Mouse (Mus musculus) cerebellum, adult 18-20 months (tissue): ENCODE measurements around the gene Ruvbl2.

Experiments used
- DNase-seq, 2 experiments: peaks; one replicate each; pipeline ENCODE4 v3.0.0; 2021

Gene Ruvbl2

DNA sequence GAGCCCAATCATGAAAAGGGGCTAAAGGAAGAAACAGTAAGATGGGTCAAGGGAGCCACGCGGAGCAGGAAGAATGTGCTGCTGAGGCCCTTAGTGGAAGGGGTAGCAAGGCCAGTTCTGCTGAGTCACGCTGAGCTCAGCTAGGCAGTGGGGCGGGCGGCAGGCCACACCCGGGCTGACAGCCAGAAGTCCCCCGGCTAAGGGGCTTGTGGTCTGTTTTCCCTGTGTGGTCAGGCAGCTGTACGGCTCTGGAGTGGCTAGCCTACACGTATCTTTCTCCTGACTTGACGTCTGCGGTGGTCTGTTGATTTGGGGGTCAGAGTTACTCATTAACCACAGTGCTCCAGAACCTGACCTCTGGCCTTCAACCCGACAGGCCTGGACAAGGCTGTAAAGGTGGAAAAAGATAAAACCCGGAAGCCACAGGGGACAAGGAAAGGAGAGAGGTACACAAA is 23.0 kb upstream of the Ruvbl2 start:
- peak in 1 of 2 experiments; percentile 34 for DNase-seq

DNA sequence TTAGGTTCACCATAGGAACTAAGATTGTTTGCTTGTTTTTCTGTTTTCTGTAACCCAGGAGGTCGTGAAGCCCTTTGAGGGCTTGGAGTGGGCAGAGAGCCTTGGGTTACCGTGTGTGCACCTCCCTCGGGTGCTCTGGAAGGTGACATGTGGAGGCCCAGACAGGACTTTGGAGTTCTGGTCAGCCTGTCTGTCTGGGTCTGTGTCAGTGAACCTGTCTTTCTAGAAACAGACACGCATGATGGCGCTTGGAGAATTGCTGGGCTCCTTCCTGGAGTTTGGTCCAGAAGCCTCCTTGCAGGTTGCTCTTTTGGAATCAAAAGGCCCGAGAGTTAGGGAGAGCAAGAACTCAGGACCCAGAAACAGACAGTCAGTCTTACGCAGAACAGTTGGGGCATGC is 22.5 kb upstream of the Ruvbl2 start:
- DNase-seq = no peak

DNA sequence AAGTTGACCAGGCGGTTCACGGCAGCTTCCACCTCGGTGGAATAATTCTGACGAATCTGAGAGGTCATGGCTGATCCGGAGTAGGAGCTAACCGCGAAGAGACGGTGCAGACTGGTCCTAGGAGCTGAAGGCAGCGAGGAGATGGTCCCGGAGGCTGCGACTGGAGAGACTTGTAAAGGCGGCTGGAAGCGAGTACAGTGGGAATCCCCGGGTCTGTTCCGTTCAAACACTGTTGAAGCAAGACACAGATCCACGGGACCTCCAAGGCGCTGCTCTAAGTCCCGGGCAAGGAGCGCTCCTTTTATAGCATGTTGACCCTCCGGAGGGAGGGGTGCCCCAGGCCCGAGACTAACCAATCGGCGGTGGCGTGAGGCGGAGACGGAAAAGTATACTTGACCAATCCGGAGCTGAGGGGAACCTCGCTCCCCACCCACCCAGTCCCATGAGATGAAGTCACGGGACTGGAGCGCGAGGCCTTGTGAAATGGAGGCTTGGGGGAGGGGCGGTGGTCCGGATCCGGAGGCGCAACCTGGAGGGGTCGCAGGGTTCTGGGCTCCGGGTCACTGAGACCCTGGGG is 21.8 kb upstream of the Ruvbl2 start, which contains the start of gene Ftl1:
Gene Ftl1, minus strand, starts transcription at position 321 of the 577 bp plus-strand sequence.
- DNase-seq = peak; percentile 92 to 97

DNA sequence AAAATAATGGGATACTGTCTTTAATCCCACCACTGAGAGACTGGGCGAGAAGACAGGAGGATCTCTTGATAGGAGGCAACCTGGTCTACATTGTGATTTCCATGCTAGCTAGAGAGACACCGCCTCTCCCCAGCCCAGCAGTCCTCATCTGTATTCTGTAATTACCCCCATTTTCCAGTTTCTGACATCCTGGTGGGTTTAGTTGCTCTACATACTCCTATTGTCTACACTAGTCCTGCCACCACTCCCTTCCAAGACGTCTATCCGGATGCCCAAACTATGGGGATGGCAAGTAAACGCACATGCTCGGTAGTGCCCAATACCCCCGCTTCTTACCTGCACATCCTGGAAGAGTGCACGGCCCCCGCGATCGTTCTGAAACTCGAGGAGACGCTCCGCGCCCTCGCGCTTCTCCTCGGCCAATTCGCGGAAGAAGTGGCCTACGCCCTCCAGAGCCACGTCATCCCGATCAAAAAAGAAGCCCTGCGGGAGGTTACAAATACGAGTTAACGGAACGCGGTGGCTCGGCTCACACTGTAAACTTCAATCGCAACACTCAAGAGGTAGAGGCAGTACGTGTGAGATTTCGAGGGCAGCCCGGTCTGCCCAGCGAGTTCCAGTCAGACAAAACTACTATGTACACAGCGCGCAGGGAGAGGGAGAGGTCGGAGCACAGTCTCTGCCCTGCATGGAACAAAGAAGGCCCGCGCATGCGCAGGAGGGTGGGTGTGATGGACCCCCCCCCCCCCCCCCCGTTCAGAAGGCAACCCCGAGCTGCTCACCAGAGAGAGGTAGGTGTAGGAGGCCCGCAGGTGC is 21.1 kb upstream of the Ruvbl2 start:
- peak; percentile 84 to 86 for DNase-seq

DNA sequence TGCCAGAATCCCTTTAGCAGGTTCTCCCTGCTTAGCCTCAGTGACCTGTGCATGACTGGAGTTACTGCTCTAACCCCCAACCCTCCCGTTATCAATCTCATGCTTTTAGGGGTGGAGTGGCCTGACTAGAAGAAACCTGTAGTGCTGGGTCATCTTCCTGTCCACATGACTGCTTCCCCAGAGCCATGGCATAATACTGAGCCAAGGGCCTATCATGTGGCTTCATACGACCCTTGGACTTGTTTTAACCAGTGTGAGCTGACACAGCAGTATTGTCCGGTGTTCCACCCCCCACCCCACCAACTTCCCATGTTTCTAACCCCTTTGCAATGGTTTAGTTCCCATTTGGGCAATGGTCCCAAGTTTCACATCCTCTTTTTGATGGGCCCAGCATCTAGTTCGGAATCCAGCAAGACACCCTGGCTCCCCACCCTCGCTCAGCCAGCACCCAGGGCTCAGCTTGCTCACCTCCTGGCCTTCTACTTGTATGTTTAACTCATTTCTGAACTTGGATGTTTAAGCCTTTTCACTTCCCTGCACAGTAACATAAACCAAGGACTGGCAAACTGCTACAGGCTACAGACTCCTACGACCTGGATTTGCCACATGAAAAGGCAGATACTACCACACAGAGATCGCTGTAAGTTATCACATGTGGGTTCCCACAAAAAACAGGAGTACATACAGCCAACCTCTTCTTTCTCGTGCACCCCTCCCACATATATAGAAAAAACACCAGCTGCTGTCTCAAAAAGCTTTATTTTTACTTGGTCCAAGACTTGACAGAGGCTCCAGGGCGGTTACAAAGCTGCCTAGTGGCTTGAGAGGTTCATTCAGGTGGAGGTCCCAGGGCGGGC is 19.5 kb upstream of the Ruvbl2 start:
- no peak for DNase-seq

DNA sequence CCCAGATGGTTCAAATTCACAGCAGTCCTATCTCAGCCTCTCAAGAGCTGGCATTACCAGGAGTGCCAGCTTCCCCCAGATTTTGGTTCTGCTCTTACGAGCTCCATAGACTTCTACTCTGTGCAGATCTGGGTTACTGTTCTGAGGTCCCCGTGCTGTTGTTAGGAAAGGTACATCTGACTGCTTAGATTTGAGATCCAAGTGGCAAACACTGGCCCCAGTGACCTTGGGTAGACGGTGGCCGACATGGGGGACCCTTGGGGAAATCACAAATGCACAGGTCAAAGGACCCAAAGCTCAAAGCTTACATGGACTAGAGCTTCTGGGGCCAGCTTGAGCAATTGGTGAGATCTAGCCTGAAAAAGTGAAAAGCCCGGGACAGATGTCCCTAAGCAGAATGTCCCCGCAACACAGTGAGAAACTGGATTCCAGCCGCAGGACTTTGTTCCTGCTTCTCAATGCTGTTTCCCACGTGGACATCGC is 18.9 kb upstream of the Ruvbl2 start:
- DNase-seq = no peak

DNA sequence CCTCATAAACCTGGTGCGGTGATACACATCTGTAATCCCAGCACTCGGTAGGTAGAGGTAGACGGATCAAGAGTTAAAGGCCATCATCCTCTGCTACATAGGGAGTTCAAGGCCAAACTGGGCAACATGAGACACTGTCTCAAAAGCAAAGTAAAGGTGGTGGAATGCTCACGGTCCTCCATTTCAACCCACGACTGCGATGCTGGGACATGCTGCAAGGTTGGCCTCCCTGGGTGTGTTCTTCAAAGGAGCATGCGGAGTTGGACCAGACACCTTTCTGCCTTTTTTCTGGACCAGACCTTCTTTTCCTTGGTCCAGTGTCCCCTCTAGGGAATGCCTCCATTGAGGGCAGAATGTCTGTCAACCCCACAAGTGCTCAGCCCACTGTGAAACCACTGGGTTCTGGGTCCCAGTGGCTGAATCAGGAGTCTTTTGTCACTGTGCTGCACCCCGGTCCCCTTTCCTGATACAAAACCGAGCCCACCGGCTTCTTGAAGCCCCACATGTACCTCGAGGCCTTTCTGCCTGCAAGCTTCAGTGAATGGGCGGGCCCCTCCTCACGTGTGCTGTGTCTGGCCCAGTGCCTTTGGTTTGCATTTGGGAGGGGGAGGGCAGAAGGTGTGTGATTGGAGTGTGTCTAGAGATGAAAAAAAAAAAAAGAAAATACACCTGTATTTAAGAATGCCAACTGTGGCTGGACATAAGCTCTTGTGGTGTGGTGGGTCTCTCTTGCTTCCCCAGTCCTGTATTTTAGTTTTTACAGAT is 18.2 kb upstream of the Ruvbl2 start:
- DNase-seq = no peak

DNA sequence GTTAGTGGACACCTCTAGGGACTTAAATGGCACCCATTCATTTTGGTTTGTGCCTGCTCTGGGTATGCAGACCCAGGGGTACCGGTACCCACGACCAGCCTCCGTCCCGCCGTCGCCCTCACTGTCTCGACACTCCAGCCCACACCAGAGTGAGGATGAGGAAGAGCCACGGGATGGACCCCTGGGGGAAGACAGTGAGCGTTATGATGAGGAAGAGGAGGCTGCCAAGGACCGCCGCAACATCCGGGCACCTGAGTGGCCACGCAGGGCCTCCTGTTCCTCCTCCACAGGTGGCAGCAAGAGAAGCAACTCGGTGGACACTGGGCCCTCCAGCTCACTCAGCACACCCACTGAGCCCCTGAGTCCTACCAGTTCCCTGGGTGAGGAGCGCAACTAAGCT is 17.1 kb upstream of the Ruvbl2 start:
- DNase-seq = no peak

DNA sequence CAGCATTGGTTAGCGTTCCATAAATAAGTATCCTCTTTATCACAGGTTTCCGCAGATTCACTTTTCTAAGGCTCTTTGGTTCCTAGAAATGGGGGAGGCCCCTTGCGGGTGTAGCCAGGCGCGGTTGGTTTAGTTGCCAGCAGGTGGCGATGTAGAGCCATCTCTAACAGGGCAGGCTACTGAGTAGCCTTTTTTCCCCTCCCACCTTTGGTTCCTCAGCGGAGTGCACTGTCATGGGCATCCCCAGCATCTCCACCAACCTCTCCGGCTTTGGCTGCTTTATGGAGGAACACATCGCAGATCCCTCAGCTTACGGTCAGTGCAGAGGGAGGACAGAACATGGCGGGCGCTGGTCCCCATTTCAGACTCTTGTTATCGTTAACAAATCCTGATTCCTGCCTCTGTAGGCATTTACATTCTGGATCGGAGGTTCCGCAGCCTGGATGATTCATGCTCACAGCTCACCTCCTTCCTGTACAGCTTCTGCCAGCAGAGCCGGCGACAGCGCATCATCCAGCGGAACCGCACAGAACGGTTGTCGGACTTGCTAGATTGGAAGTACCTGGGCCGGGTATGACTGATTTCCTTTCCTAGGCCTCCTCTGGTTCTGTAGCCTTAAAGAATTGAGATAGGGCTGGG is 13.6 kb upstream of the Ruvbl2 start:
- peak; percentile 90 for DNase-seq

DNA sequence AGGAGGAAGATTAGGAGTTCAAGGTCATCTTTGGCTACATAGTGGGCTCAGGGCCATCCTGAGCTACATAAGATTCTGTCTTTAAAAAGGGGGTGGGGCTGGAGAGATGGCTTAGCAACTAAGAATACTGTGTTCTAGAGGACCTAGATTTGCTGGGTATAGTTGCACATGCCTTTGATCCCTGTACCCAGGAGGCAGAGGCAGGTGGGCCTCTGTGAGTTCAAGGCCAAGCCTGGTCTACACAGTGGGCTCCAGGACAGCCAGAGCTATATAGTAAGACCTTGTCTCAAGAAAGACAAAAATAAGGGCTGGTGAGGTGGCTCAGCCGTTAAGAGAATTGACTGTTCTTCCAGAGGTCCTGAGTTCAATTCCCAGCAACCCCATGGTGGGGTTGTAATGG is 12.1 kb upstream of the Ruvbl2 start:
- no peak for DNase-seq

DNA sequence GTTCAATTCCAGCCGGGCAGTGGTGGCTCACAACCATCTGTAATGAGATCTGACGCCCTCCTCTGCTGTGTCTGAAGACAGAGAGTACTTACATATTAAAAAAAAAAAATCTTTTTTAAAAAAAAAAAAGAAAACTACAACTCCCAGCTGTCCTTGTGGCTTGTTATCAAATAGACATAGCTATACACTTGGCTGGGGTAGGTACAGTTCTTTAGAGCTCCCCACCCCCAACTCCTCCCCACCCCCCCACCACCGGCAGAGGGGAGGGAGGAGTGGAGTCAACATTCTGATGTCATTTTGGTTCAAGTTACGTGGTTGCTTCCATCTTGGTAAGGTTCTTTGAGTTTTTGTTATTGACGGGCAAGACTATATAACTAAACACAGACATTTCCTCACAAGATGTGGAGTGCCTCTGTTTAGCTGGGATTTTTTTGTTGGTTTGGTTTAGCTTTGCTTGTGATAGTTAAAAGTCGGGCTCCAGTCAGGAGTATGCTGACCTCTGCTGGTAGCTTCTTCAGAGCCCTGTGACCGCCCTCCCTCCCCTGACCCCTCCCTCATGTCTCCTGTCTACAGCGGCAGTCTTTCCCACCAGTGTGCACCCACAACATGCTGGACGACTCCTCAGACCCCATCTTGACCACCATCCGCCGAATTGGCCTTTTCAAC is 9.6 kb upstream of the Ruvbl2 start:
- DNase-seq = no peak

DNA sequence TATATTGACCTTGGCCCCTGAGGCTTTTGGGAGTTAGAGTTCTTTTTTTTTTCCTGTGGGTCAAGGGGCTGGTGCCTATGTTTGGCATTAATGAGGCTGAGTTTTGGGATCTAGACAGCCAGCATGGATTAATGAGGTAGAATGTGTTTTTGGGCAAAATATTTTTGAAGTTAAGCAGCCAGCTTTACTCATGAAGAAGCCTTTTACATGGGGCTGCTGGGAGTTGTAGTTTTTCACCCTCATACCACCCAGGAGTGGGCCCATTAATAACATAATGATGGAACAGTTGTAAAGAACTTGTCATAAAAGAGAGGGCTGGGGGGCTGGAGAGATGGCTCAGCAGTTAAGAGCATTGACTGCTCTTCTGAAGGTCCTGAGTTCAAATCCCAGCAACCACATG is 8.7 kb upstream of the Ruvbl2 start:
- DNase-seq = no peak

DNA sequence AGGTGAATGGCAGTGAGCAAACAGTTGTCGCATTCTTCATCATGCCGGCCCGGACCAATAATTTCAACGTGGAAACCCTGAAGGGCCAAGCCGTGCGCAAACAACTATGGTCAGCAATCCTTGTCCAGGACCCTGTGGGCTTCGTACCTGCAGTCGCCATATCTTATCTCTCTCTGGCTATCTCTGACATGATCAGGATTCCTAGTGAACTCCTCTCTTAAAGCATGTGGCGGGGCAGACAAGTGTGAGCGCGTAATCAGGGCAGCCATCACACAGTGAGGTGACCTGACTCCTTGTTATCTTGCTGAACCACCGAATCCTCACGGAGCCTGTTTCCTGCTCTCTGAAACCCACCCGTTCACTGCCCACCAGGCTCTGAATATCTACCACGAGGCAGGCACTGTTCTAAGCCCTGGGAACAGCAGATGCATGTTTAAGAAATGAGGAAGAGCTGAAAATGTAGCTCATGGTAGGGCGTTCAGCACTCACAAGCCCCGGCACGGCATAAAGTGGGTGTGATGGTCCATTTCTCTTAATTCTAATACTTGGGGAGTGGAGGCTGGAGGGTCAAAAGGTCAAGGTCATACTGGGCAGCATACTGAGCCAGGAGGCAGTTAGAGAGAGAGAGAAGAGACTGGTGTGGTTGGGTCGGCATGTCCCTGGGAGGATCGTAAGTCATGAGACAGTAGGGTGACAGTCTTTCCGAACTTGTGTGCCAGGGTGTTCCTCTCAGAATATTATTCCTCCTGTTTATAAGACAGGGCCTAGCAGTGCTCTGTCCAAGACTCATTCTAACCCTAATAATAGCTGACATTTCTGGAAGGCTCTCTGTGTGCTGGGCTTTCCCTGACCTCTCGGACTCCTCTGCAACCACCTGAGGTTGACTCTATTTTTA is 5.9 kb upstream of the Ruvbl2 start:
- DNase-seq = no peak

DNA sequence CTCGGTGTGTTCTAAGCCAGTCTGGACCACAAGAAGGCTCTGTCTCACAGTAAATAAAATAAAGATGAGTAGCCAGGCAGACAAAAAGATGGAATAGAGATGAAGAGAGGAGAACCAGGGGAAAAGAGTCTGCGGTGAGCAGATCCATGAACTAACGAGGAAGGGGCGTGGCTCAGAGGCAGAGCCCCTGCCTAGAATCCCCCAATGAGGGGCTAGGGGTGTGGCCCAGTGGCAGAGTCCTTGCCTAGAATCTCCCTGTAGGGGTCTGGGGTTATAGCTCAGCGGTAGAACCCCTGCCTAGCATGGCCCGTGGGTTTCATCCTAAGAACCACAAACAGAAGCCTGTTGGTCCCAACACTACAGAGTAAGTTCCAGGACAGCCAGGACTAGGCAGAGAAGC is 850 bp downstream of the Ruvbl2 start:
- DNase-seq = no peak

DNA sequence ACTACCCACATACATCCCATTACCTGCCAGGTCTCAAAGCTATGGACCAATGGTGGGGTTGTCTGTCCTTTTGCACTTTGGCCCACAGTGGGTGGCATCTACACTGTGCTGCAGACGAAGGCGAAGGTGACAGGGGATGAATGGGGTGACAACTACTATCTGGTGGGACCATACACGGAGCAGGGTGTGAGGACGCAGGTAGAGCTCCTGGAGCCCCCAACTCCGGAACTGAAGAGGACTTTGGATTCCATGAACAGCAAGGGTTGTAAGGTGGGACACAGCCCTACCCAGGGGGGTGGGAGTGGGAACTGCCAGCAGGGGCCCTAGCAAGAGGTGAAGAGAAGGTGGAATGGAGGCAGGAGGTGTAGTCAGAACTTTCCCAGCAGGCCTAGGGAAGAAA is 1.5 kb downstream of the Ruvbl2 start:
- no peak for DNase-seq

DNA sequence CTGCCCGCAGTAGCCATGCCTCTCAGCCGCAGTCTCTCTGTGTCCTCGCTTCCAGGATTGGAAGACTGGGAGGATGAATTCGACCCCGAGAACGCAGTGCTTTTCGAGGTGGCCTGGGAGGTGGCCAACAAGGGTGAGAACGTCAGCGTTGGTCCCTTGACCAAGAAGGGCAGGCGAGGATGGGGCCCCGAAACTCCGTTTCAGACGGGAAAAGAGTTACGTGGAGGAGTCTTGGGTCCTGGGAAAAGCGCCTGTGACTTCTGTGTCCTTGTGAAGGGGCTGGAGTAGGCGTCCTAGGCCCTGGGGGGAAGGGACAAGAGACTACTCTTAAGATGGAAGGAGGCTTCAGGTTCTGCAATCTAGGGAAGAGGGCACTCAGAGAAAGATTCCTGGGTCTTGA is 2.9 kb downstream of the Ruvbl2 start:
- no peak for DNase-seq

DNA sequence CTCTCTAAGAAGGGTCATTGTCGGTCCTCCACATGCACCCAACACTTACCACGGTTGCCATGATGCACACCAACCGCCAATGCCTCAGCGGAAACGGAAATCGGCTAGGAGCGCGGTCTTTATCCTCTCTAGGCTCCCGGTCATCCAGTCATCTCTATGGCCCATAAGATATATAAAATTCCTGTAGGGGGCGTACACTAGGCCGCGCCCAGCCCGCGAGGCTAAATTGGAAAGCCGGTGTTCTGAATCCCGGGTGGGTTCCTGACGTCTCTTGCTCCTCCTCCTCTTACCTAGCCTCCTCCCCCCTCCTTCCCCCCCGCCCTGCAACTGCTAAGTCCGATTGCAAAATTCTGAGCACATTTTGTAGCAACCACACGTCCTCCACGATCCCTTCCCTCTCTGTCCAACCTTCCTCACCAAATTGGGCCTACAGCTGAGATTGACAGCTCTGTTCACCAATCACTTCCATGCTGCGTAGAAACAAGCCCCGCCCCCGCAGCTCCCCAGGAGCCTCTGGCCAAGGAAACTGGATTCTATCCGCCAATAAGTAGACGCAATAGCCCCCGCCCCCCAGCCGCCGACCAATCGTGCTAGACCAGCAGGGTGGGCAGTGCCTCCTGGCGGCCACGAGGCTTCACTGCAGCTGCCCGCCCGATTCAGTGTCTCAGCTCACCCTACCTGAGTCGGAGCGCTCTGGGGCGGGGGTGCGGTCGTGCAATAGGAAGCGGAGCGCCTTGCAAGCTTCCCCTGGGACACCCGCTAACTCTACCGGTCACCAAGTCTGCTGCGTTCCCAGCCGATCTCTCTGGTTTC is 3.5 kb downstream of the Ruvbl2 start, which contains the start of gene Gys1:
Gene Gys1, plus strand, starts transcription at position 642 of the 813 bp plus-strand sequence.
- peak; percentile 100 for DNase-seq

DNA sequence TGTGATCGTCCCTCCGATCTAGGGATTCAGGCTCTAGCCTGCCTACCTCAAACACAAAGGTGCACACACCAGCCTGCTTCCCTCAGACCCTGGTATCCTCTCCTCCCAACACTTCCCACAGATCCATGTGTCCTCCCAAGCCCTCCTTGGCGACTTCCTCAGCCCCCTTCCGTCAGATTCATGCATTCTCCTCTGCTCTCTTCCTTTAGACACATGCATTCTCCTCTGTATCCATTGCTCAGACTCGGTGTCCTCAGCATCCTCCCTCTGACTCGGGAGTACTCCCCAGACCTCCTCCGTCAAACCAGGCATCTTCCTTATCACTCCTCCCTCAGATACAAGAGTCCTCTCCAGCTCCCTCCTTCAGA is 4.1 kb downstream of the Ruvbl2 start:
- no peak for DNase-seq

DNA sequence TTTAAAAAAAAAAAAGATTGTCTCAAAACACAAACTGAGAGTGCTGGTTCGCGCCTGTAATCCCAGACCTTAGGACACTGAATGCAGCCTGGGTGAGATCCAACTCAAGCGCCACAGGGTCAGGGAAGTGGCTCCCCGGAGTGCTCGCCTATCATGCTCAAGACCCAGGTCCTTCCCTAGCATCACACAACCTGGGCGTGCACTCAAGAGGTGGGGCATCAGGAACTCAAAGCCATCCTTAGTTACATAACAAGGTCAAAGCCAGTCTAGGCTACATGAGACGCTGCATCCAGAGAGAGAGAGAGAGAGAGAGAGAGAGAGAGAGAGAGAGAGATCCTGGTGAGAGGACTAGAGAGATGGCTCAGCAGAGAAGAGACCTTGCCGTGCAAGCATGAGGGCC is 11.3 kb downstream of the Ruvbl2 start:
- DNase-seq = no peak

DNA sequence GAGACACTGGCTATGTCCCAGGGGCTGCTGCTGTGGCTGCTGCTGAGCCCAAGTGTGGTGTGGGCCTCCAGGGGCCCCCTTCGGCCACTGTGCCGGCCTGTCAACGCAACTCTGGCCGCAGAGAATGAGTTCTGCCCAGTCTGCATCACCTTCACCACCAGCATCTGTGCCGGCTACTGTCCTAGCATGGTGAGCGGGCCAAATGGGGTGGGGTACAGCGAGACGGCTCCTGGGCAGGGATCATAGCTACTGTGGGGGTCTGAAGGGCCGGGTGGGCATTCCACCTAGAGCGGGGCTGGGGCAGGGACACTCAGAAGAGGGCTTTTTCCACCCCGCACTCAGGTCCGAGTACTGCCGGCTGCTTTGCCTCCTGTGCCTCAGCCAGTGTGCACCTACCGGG is 16.7 kb downstream of the Ruvbl2 start:
- no peak for DNase-seq
